Mouse (Mus musculus): Measurements from ENCODE around the gene Dock8.
"Not testable (repeated sequence)": the region's sequence is repeated elsewhere in the genome, so short reads cannot be mapped to it uniquely, and the experiment has no call there.

Dock8 gene

GRCm38 (mm10) chr19:24998561-24998960 is 773 bp upstream of the Dock8 start:
- no peak for DNase-seq (ENCODE audit: low read depth, low spot score)

- DNase-seq (ENCODE audit: low read depth, low spot score) = no peak
Measured at GRCm38 (mm10) chr19:25000153-25000552, 819 bp downstream of the Dock8 start.

GRCm38 (mm10) chr19:25002032-25002431 is 2.7 kb downstream of the Dock8 start:
- DNase-seq (ENCODE audit: low read depth, low spot score) = no peak

GRCm38 (mm10) chr19:25002828-25003227 is 3.5 kb downstream of the Dock8 start:
- DNase-seq (ENCODE audit: low read depth, low spot score) = no peak

- no peak for DNase-seq (ENCODE audit: low read depth, low spot score)
Measured at GRCm38 (mm10) chr19:25003810-25004209, 4.5 kb downstream of the Dock8 start.

- no peak for DNase-seq (ENCODE audit: low read depth, low spot score)
Measured at GRCm38 (mm10) chr19:25006686-25007085, 7.4 kb downstream of the Dock8 start.

GRCm38 (mm10) chr19:25008509-25008908 is 9.2 kb downstream of the Dock8 start:
- DNase-seq (ENCODE audit: low read depth, low spot score) = no peak

GRCm38 (mm10) chr19:25022766-25023165 is 23.4 kb downstream of the Dock8 start:
- no peak for DNase-seq (ENCODE audit: low read depth, low spot score)

GRCm38 (mm10) chr19:25031765-25032164 is 32.4 kb downstream of the Dock8 start:
- DNase-seq (ENCODE audit: low read depth, low spot score) = no peak

GRCm38 (mm10) chr19:25033008-25033407 is 33.7 kb downstream of the Dock8 start:
- not testable (repeated sequence) for DNase-seq (ENCODE audit: low read depth, low spot score)

- DNase-seq (ENCODE audit: low read depth, low spot score) = no peak
Measured at GRCm38 (mm10) chr19:25035825-25036224, 36.5 kb downstream of the Dock8 start.

GRCm38 (mm10) chr19:25036784-25037183 is 37.5 kb downstream of the Dock8 start:
- DNase-seq (ENCODE audit: low read depth, low spot score) = no peak

GRCm38 (mm10) chr19:25037249-25037648 is 37.9 kb downstream of the Dock8 start:
- DNase-seq (ENCODE audit: low read depth, low spot score) = no peak

- no peak for DNase-seq (ENCODE audit: low read depth, low spot score)
Measured at GRCm38 (mm10) chr19:25038293-25038692, 39.0 kb downstream of the Dock8 start.

- DNase-seq (ENCODE audit: low read depth, low spot score) = no peak
Measured at GRCm38 (mm10) chr19:25041209-25041608, 41.9 kb downstream of the Dock8 start.

- DNase-seq (ENCODE audit: low read depth, low spot score) = no peak
Measured at GRCm38 (mm10) chr19:25042973-25043372, 43.6 kb downstream of the Dock8 start.

- no peak for DNase-seq (ENCODE audit: low read depth, low spot score)
Measured at GRCm38 (mm10) chr19:25044057-25044456, 44.7 kb downstream of the Dock8 start.

- DNase-seq (ENCODE audit: low read depth, low spot score) = no peak
Measured at GRCm38 (mm10) chr19:25052355-25052754, 53.0 kb downstream of the Dock8 start.

GRCm38 (mm10) chr19:25053152-25053551 is 53.8 kb downstream of the Dock8 start:
- DNase-seq (ENCODE audit: low read depth, low spot score) = no peak

GRCm38 (mm10) chr19:25055025-25055424 is 55.7 kb downstream of the Dock8 start:
- DNase-seq (ENCODE audit: low read depth, low spot score) = no peak

- DNase-seq (ENCODE audit: low read depth, low spot score) = no peak
Measured at GRCm38 (mm10) chr19:25055559-25055958, 56.2 kb downstream of the Dock8 start.

- no peak for DNase-seq (ENCODE audit: low read depth, low spot score)
Measured at GRCm38 (mm10) chr19:25056224-25056623, 56.9 kb downstream of the Dock8 start.

GRCm38 (mm10) chr19:25057826-25058225 is 58.5 kb downstream of the Dock8 start:
- DNase-seq (ENCODE audit: low read depth, low spot score) = no peak

GRCm38 (mm10) chr19:25059847-25060364 is 60.6 kb downstream of the Dock8 start:
- peak; percentile 5 for DNase-seq (ENCODE audit: low read depth, low spot score)

All from R1 (cell line).